Mouse (Mus musculus) kidney, postnatal 0 days (tissue): ENCODE data around the gene Scube3. TPM values are rescaled to one million over a fixed set of nuclear protein-coding genes. Genes with fewer than 3 reads are reported as not detected.

Experiments
- ATAC-seq: fragments of 200-750 bp; cut with Nextera tagmentation; replicated peaks from 2 replicates; pipeline ENCODE4 v1.8.0; 2017; ENCODE audit warnings: low read depth, moderate number of reproducible peaks, moderate TSS enrichment, moderate library complexity; ENCODE audit not compliant: low FRiP score
- DNase-seq: peaks from one replicate; pipeline ENCODE4 v3.0.0-alpha.2; 2016; ENCODE audit warnings: low spot score
- H3K27ac ChIP-seq: fragments of 300-500 bp; sonication (generic); 2 replicates; pipeline ENCODE4 v1.5.1; 2014; ENCODE audit warnings: mild to moderate bottlenecking
- H3K27me3 ChIP-seq: fragments of 300-500 bp; sonication (generic); 2 replicates; pipeline ENCODE4 v1.6.1; 2014; ENCODE audit warnings: low read length, mixed read lengths; ENCODE audit not compliant: insufficient read depth
- H3K36me3 ChIP-seq: fragments of 300-500 bp; sonication (generic); 2 replicates; pipeline ENCODE4 v1.6.1; 2014; ENCODE audit warnings: low read length, mixed read lengths; ENCODE audit not compliant: insufficient read depth
- H3K4me1 ChIP-seq: fragments of 300-500 bp; sonication (generic); replicated peaks from 2 replicates; pipeline ENCODE4 v1.6.1; 2014; ENCODE audit warnings: antibody characterized with exemption, low read length, mixed read lengths; ENCODE audit not compliant: insufficient read depth
- H3K4me2 ChIP-seq: fragments of 300-500 bp; sonication (generic); 2 replicates; pipeline ENCODE4 v1.6.1; 2014; ENCODE audit warnings: mild to moderate bottlenecking, low read length, moderate library complexity, mixed read lengths
- H3K4me3 ChIP-seq: fragments of 300-500 bp; sonication (generic); replicated peaks from 2 replicates; pipeline ENCODE4 v1.5.1; 2014; ENCODE audit warnings: low read depth, low read length
- H3K9ac ChIP-seq: fragments of 300-500 bp; sonication (generic); 2 replicates; pipeline ENCODE4 v1.6.1; 2014; ENCODE audit warnings: low read depth, low read length
- H3K9me3 ChIP-seq: fragments of 300-500 bp; sonication (generic); replicated peaks from 2 replicates; pipeline ENCODE4 v1.6.1; 2016; ENCODE audit warnings: low read length, inconsistent platforms, mixed read lengths
- CTCF ChIP-seq: IDR thresholded peaks from 2 replicates; pipeline ENCODE4 v1.5.1; 2016; ENCODE audit warnings: antibody characterized with exemption, low read depth, mild to moderate bottlenecking, moderate library complexity
- WGBS: fragments of 180-500 bp; shearing (Covaris S2); extraction: QIAGEN DNeasy Blood & Tissue Kit; methylation state at CpG from one replicate; pipeline ENCODE4 v1.1.7; 2014; 5-methylcytosine and 5-hydroxymethylcytosine counted together
- polyA plus RNA-seq: library from polyadenylated mRNA; unstranded; fragments of >200 nt; fragmentation: Nextera tagmentation; extraction: Ambion mirVana; gene quantifications from 2 replicates; pipeline ENCODE4 v1.2.1, GENCODE M21; 2015

Gene Scube3
- polyA plus RNA-seq, 1 experiment from 2014 or later, result 14.2 TPM

DNA sequence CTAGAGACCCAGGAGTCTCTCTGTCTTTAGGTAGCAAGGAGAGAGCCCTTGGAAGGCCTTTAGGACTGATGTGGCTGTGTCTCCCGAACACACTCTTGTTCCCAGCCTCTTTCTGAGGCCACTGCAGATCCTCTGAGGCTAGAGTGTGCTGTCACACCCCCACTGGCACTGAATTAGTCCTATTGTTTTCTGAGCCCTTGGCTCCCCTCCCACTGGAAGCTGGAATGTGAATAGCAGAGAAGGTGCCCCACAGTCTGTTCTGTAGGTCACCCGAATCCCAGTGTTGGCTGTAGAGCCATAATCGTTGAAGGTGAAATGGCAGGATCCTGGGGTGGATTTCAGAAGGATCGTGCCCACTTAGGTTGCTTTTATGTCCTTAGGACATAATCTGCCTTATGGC, 38.4 kb downstream of the Scube3 start:
- ATAC-seq, result no peak
- Histone ChIP-seq H3K36me3 (no peaks in the 10 kb centered on the region; the same call in 1 of the 2 replicates), H3K27ac (no peak overlapping the region), H3K9me3 (no peaks in the 10 kb centered on the region), H3K4me3 (no peak overlapping the region), H3K9ac (no peak overlapping the region), H3K4me1 (peaks cover 11% of the 10 kb centered on the region), H3K27me3 (no peaks in the 10 kb centered on the region), H3K4me2 (no peak overlapping the region)
- TF ChIP-seq CTCF, result no peak
- no peak for DNase-seq
- 61% methylated on average over 4 of the region's 4 CpGs for WGBS

DNA sequence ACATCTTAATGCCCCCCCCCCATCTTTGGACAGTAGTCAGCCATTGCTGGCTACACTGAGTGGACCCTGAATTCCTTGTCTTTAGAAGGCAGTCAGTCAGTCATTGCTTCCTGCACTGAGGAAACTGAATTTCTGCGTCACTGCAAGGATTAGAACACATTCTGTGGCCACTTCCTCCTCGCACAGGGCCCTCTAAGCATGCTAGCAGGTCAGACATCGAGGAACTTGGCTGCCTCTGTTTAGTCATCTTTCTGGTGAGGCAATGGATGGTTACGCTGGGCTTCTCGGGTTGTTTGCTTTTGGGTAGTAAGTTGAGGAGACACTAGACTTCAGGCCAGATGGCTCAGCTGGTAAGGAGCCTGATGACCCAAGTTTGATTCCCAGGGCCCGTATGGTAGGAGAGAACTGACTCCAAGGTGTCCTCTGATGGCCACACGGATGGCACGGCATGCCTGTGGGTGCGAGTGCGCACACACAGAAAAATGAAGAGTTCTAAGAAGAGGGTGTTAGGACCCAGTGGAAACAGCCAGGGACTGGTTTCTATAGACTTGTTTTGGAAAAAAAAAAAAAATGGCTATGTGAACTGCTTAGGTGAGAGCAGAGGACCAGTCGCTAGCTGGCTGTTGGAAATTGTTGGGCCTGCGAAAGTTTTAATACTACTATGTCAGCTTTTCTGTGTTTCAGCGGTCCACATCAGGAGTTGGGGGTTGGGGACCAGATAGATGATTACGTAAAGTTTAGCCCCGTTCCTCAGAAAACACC, 39.0 kb downstream of the Scube3 start:
- no peak overlapping the region for H3K4me2 ChIP-seq
- no peak for ATAC-seq
- no peak for DNase-seq
- 79% methylated on average over 15 of the region's 15 CpGs for WGBS
- H3K36me3 ChIP-seq, result no peaks in the 10 kb centered on the region; the same call in 1 of the 2 replicates
- TF ChIP-seq CTCF, result no peak
- no peak overlapping the region for H3K27ac ChIP-seq
- H3K4me3 ChIP-seq, result no peak overlapping the region
- no peaks in the 10 kb centered on the region for H3K9me3 ChIP-seq
- peaks cover 10% of the 10 kb centered on the region for H3K4me1 ChIP-seq
- no peaks in the 10 kb centered on the region for H3K27me3 ChIP-seq
- H3K9ac ChIP-seq, result no peak overlapping the region

DNA sequence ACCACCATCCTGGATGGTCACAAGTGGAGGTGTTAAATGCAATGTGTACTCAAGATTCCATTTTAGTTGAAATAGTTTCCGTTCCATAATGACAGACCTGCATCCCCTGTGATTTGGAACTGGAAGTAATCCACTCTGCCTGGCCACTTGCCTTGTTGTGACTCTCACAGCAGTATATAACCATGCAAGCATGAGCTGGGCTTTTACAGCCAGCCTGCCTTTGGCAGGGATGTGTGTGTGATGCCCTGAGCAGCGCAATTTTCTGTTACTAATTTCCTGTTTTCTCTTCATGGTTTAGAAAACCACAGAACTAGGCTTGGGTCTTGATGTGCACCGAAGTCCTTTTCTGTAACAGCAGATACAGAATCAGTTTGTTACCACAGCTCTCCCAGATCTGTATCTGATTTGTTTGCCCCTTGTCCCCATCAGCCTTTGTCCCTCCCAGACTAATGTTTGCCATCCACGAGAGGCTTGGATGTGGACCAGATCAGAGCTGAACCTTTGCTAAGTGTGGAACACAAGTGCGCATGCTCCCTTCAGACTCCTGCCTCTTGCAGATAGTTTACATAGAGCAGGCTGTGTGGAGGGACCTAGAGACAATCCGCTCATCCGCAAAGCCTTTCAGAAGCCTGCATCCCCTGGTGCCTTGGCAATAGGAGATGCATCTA, 43.2 kb downstream of the Scube3 start:
- TF ChIP-seq CTCF, result no peak
- no peak overlapping the region for H3K4me2 ChIP-seq
- H3K27me3 ChIP-seq, result no peaks in the 10 kb centered on the region
- 84% methylated on average over 7 of the region's 7 CpGs for WGBS
- ATAC-seq (no peak), DNase-seq (no peak)
- H3K27ac ChIP-seq, result no peak overlapping the region
- peaks cover 4% of the 10 kb centered on the region for H3K36me3 ChIP-seq
- H3K4me3 ChIP-seq, result no peak overlapping the region
- H3K9ac ChIP-seq, result no peak overlapping the region
- no peaks in the 10 kb centered on the region for H3K9me3 ChIP-seq
- H3K4me1 ChIP-seq, result no peaks in the 10 kb centered on the region

DNA sequence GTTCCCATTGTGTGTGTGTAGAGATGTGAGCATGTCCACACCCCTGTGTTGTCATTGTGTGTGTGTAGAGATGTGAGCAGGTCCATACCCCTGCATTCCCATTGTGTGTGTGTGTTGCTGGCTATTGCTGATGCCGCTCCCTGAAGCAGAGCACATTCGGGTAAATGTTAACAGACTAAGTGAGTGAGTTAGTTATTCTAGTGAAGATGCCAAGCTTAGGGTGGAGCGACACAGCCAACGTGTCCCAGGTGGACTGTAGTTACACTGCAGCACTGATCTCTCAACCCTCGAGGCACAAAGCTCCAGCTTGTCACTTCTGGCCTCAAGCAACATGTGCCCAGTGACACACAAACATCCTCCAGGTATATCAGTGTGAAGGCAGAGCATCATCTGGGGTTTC, 46.4 kb downstream of the Scube3 start:
- 67% methylated on average over 5 of the region's 5 CpGs for WGBS
- no peak for DNase-seq

DNA sequence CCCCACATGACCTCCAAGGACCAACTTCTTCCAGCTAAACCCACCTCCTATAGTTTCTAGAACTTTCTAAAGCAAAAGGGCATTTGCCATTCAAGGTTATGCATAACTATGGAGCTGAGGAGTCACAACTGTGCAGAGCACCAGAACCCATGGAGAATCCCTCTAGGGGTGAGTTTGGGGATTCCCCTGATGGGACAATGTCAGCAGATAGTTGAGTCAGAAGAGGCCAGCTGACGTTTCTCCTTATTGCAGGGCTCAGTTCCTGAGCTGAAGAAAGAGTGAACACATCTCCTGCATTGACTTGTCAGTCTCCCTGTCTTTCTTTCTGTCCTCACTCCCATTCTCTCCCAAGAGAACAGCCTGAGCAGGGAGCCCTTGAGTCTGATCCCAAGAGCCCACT, 50.8 kb downstream of the Scube3 start:
- Histone ChIP-seq H3K9me3 (no peaks in the 10 kb centered on the region), H3K27ac (no peak overlapping the region), H3K36me3 (peaks cover 44% of the 10 kb centered on the region), H3K9ac (no peak overlapping the region), H3K4me3 (no peak overlapping the region), H3K27me3 (no peaks in the 10 kb centered on the region), H3K4me2 (no peak overlapping the region), H3K4me1 (no peaks in the 10 kb centered on the region)
- WGBS, result 50% methylated on average over 1 of the region's 1 CpGs
- no peak for ATAC-seq
- TF ChIP-seq CTCF, result no peak
- DNase-seq, result no peak

More for the DNA sequence above, 46.4 kb downstream of the Scube3 start:
- Histone ChIP-seq H3K9me3 (no peaks in the 10 kb centered on the region), H3K27ac (no peak overlapping the region), H3K27me3 (no peaks in the 10 kb centered on the region), H3K4me3 (no peak overlapping the region), H3K9ac (no peak overlapping the region), H3K4me2 (no peak overlapping the region), H3K36me3 (peaks cover 27% of the 10 kb centered on the region), H3K4me1 (no peaks in the 10 kb centered on the region)
- no peak for ATAC-seq
- TF ChIP-seq CTCF, result no peak

DNA sequence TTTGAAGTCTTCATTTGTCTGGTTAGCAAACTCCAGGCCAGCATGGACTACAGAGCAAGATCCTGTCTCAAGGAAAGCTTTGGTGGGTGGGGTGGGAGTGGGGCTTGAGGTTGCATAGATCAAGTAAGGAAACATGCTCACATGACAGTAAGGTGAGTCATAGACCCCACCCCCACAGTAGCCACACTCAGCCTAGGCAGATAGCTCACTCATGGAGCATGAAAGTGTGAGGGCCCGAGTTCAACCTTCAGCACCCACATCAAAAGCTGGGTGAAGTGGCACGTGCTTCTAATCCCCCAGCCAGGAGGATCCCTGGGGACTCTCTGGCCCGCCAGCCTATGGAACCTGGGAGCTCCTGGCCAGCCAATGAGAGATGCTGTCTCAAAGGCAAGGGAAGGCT, 51.6 kb downstream of the Scube3 start:
- Histone ChIP-seq H3K4me2 (no peak overlapping the region), H3K36me3 (peaks cover 50% of the 10 kb centered on the region), H3K9me3 (no peaks in the 10 kb centered on the region), H3K4me1 (no peaks in the 10 kb centered on the region), H3K27ac (no peak overlapping the region), H3K4me3 (no peak overlapping the region), H3K27me3 (no peaks in the 10 kb centered on the region), H3K9ac (no peak overlapping the region)
- 78% methylated on average over 3 of the region's 3 CpGs for WGBS
- no peak for DNase-seq
- TF ChIP-seq CTCF, result no peak
- no peak for ATAC-seq
